Mouse (Mus musculus) heart, embryonic 14.5 days (tissue): ENCODE results near the gene Krtap31-2. TPM values are rescaled to one million over a fixed set of nuclear protein-coding genes. Genes with fewer than 3 reads are reported as not detected.

Source experiments
- ATAC-seq: fragments of 200-750 bp; cut with Nextera tagmentation; 2 replicates; pipeline ENCODE4 v1.8.0; 2017; ENCODE audit warnings: low read depth, moderate TSS enrichment; ENCODE audit not compliant: insufficient number of reproducible peaks, insufficient read depth, low FRiP score
- H3K27ac ChIP-seq, 2 experiments: fragments of 200-500 bp in 1 of 2; fragments of 300-500 bp in 1 of 2; sonication (generic) in 1 of 2; replicated peaks in 1 of 2; 2 replicates each; pipeline ENCODE4 v1.5.1; 2012 to 2014; ENCODE audit warnings: low read depth in 2 of 2, low read length in 2 of 2, control low read depth in 1 of 2, mild to moderate bottlenecking in 1 of 2, mixed read lengths in 1 of 2; ENCODE audit not compliant: control insufficient read depth in 1 of 2, insufficient read depth in 1 of 2
- H3K27me3 ChIP-seq: fragments of 300-500 bp; sonication (generic); 2 replicates; pipeline ENCODE4 v1.6.1; 2014; ENCODE audit warnings: mild to moderate bottlenecking, low read length, control low read depth; ENCODE audit not compliant: control insufficient read depth, insufficient read depth
- H3K36me3 ChIP-seq: fragments of 300-500 bp; sonication (generic); 2 replicates; pipeline ENCODE4 v1.6.1; 2014; ENCODE audit warnings: mild to moderate bottlenecking, control low read depth, low read length, mixed read lengths; ENCODE audit not compliant: control insufficient read depth, insufficient read depth
- H3K4me1 ChIP-seq, 2 experiments: fragments of 200-500 bp in 1 of 2; fragments of 300-500 bp in 1 of 2; sonication (generic) in 1 of 2; 2 replicates each; pipeline ENCODE4 v1.6.1; 2012 to 2014; ENCODE audit warnings: low read length in 2 of 2, control low read depth in 1 of 2, mixed read lengths in 1 of 2; ENCODE audit not compliant: control insufficient read depth in 2 of 2, insufficient read depth in 2 of 2
- H3K4me2 ChIP-seq: fragments of 300-500 bp; sonication (generic); 2 replicates; pipeline ENCODE4 v1.6.1; 2014; ENCODE audit warnings: mild to moderate bottlenecking, low read length
- H3K4me3 ChIP-seq, 2 experiments: fragments of 200-500 bp in 1 of 2; fragments of 300-500 bp in 1 of 2; sonication (generic) in 1 of 2; 2 replicates each; pipeline ENCODE4 v1.5.1; 2012 to 2014; ENCODE audit warnings: low read length in 2 of 2, mild to moderate bottlenecking in 2 of 2, control low read depth in 1 of 2, low read depth in 1 of 2, moderate library complexity in 1 of 2; ENCODE audit not compliant: control insufficient read depth in 1 of 2, insufficient read depth in 1 of 2
- H3K9ac ChIP-seq: fragments of 300-500 bp; sonication (generic); 2 replicates; pipeline ENCODE4 v1.6.1; 2014; ENCODE audit warnings: mild to moderate bottlenecking, low read length
- H3K9me3 ChIP-seq: fragments of 300-500 bp; sonication (generic); 2 replicates; pipeline ENCODE4 v1.6.1; 2016; ENCODE audit warnings: low read length, control low read depth; ENCODE audit not compliant: control insufficient read depth
- WGBS: fragments of 180-500 bp; shearing (Covaris S2); extraction: QIAGEN DNeasy Blood & Tissue Kit; methylation state at CpG from one replicate; pipeline ENCODE4 v1.1.7; 2014; 5-methylcytosine and 5-hydroxymethylcytosine counted together
- polyA plus RNA-seq: library from polyadenylated mRNA; unstranded; fragments of >200 nt; fragmentation: Nextera tagmentation; extraction: Ambion mirVana; gene quantifications from 2 replicates; pipeline ENCODE4 v1.2.1, GENCODE M21; 2014

The Krtap31-2 gene
- polyA plus RNA-seq, 1 experiment from 2014 or later, result not detected

DNA sequence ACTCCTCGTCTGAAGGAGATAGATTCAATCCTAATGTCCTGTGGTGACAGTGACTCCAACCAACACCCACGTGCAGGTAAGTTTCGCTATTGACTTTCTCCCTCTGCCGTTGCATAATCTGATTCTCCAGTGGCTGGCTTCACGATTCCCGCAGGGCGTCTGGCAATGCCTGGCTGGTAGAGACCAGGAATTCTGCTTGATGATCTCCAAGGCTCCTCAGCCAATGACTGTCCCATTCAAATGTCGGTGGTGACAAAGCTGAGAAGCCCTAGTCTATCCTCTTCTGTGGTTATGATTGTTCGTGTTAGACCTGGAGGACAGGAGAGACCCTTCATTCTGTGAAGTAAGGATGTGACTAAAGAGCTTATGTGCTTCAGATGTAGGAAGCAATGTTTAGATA lies 46.6 kb downstream of the Krtap31-2 start:
- no peaks in the 10 kb centered on the region for H3K36me3 ChIP-seq
- ATAC-seq, result no peak
- no peaks in the 10 kb centered on the region for H3K4me1 ChIP-seq
- H3K9me3 ChIP-seq, result no peaks in the 10 kb centered on the region
- no peak overlapping the region for H3K27ac ChIP-seq
- H3K9ac ChIP-seq, result no peak overlapping the region
- H3K4me3 ChIP-seq, result no peak overlapping the region
- peaks cover 7% of the 10 kb centered on the region; the same call in 1 of the 2 replicates for H3K27me3 ChIP-seq
- H3K4me2 ChIP-seq, result no peak overlapping the region
- 85% methylated on average over 9 of the region's 9 CpGs for WGBS

DNA sequence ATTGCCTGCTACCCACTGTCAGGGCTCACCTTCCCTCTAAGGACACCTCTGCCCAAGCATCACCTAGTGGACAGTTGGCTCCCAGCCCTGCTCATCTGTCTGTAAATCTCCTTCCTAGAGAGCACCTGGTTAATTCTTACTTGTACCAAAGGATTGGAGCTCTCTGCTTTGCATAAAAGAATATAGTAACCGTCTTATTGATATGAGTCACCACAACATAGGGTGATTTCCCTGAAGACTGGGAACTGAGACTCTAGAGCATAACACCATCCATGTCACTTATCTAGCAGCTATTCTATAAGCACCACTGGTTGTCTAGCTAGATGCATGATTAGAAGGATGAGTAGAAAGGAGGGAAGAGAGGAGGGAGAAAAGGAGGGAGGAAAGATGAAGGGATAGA lies 47.4 kb downstream of the Krtap31-2 start:
- ATAC-seq, result no peak
- 85% methylated on average over 1 of the region's 1 CpGs for WGBS

DNA sequence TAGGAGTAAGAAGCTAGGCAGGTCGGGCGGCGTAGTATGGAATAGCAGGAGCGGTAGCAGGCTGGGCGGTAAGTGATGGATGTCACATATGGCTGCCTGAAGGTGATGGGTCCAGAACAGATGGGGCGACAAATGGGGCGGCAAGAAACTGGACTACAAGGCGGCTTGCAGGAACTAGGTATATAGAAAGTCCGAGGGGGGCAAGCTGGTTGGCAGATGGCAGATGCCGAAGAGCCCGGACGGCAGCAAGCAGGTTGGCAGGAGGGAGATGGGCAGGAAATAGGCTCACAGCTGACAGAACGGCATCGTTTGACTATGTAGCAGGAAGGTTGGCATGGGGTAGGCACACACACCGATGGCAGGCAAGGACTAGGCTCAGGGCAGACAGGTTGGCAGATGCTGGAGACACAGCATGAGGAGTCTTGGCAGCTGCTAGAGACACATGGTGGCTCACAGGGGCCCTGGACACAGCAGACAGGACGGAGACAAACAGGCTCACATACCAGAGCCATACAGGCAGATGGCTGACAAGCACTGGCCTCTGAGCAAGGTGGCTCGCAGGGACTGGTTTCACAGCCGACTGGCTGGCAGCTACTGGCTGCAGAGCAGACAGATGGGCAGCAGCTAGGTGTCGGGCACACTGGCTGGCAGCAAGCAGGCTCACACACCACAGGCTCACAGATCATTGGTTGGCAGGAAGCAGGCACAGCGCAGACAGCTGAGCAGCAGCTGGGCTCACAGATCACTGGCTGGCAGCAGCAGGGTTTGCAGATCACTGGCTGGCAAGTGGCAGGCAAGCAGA lies 49.4 kb downstream of the Krtap31-2 start:
- Histone ChIP-seq H3K36me3 (no peaks in the 10 kb centered on the region), H3K4me1 (no peaks in the 10 kb centered on the region), H3K9me3 (no peaks in the 10 kb centered on the region), H3K9ac (no peak overlapping the region), H3K4me2 (no peak overlapping the region), H3K27ac (no peak overlapping the region), H3K4me3 (no peak overlapping the region), H3K27me3 (peaks cover 7% of the 10 kb centered on the region; the same call in 1 of the 2 replicates)
- WGBS, result 77% methylated on average over 20 of the region's 20 CpGs
- ATAC-seq, result no peak

More for the DNA sequence above, 47.4 kb downstream of the Krtap31-2 start:
- H3K4me1 ChIP-seq, result no peaks in the 10 kb centered on the region
- no peak overlapping the region for H3K27ac ChIP-seq
- H3K4me2 ChIP-seq, result no peak overlapping the region
- H3K9me3 ChIP-seq, result no peaks in the 10 kb centered on the region
- no peak overlapping the region for H3K4me3 ChIP-seq
- peaks cover 7% of the 10 kb centered on the region; the same call in 1 of the 2 replicates for H3K27me3 ChIP-seq
- H3K9ac ChIP-seq, result no peak overlapping the region
- no peaks in the 10 kb centered on the region for H3K36me3 ChIP-seq

DNA sequence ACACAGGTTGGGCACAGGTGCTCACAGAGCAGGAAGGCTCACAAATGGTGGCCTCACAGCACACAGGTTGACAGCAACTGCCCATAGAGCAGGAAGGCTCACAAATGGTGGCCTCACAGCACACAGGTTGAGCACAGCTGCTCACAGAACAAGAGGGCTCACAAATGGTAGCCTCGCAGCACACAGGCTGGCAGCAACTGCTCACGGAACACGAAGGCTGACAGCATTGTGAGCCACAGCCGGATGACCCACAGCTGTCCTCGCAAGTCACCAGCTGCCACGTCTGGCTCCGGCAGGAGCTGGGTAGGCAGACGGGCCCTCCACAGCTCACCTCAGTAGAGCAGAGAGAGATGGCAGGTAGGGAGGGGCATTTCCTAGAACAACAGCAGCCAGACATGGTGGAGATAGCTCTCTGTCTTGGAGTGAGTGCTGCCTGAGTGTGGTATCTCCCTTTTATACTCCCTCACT lies 50.1 kb downstream of the Krtap31-2 start, which contains the start of gene Krtap16-1:
Krtap16-1 (minus strand) TSS at position 418 of the 468 bp plus-strand sequence.
- no peaks in the 10 kb centered on the region for H3K4me1 ChIP-seq
- no peak within 1 kb of the TSS for H3K4me3 ChIP-seq
- no peaks in the 10 kb centered on the region for H3K9me3 ChIP-seq
- H3K27ac ChIP-seq, result no peak within 1 kb of the TSS
- H3K9ac ChIP-seq, result no peak within 1 kb of the TSS
- no peak for ATAC-seq
- H3K36me3 ChIP-seq, result no peaks in the 10 kb centered on the region
- no peak within 1 kb of the TSS for H3K4me2 ChIP-seq
- WGBS, result 76% methylated on average over 8 of the region's 8 CpGs
- H3K27me3 ChIP-seq, result peaks cover 7% of the 10 kb centered on the region; the same call in 1 of the 2 replicates

Other genes starting within 250 kb of the Krtap31-2 start
- gene Gm14190, start 245.6 kb upstream of the Krtap31-2 start, polyA plus RNA-seq, result not detected in 2 replicates
- not detected in 2 replicates for gene Gm14180, start 202.0 kb upstream of the Krtap31-2 start, polyA plus RNA-seq
- not detected in 2 replicates for gene Gm11595, start 163.4 kb upstream of the Krtap31-2 start, polyA plus RNA-seq
- not detected in 2 replicates for gene Krtap4-8, start 155.6 kb upstream of the Krtap31-2 start, polyA plus RNA-seq
- not detected in 2 replicates for gene Krtap4-9, start 151.1 kb upstream of the Krtap31-2 start, polyA plus RNA-seq
- gene Gm11596, start 142.8 kb upstream of the Krtap31-2 start, polyA plus RNA-seq, result not detected in 2 replicates
- gene Gm11569, start 137.4 kb upstream of the Krtap31-2 start, polyA plus RNA-seq, result not detected in 2 replicates
- not detected in 2 replicates for gene Gm11554, start 131.8 kb upstream of the Krtap31-2 start, polyA plus RNA-seq
- not detected in 2 replicates for gene Krtap4-13, start 126.4 kb upstream of the Krtap31-2 start, polyA plus RNA-seq
- not detected in 2 replicates for gene Gm11564, start 120.6 kb upstream of the Krtap31-2 start, polyA plus RNA-seq
- gene 2300003K06Rik, start 98.2 kb upstream of the Krtap31-2 start, polyA plus RNA-seq, result not detected in 2 replicates
- gene Krtap4-16, start 84.7 kb upstream of the Krtap31-2 start, polyA plus RNA-seq, result not detected in 2 replicates
- gene Gm11568, start 78.4 kb upstream of the Krtap31-2 start, polyA plus RNA-seq, result not detected in 2 replicates
- gene Gm11559, start 71.8 kb upstream of the Krtap31-2 start, polyA plus RNA-seq, result not detected in 2 replicates
- not detected in 2 replicates for gene Krtap9-1, start 62.9 kb upstream of the Krtap31-2 start, polyA plus RNA-seq
- not detected in 2 replicates for gene Gm11567, start 57.1 kb upstream of the Krtap31-2 start, polyA plus RNA-seq
- gene Krtap31-1, start 28.4 kb upstream of the Krtap31-2 start, polyA plus RNA-seq, result not detected in 2 replicates
- gene Gm11565, start 21.5 kb upstream of the Krtap31-2 start, polyA plus RNA-seq, result not detected in 2 replicates
- gene Krtap9-5, start 12.2 kb downstream of the Krtap31-2 start, polyA plus RNA-seq, result not detected in 2 replicates
- not detected in 2 replicates for gene Krtap29-1, start 42.8 kb downstream of the Krtap31-2 start, polyA plus RNA-seq
- gene Krtap16-1, start 50.3 kb downstream of the Krtap31-2 start, polyA plus RNA-seq, result not detected in 2 replicates
- not detected in 2 replicates for gene Krtap17-1, start 57.7 kb downstream of the Krtap31-2 start, polyA plus RNA-seq
- gene Krt33a, start 79.9 kb downstream of the Krtap31-2 start, polyA plus RNA-seq, result not detected in 2 replicates
- gene Krt33b, start 93.6 kb downstream of the Krtap31-2 start, polyA plus RNA-seq, result not detected in 2 replicates
- not detected in 2 replicates for gene Krt34, start 105.3 kb downstream of the Krtap31-2 start, polyA plus RNA-seq
- not detected in 2 replicates for gene Krt31, start 114.3 kb downstream of the Krtap31-2 start, polyA plus RNA-seq
- gene Krt32, start 151.9 kb downstream of the Krtap31-2 start, polyA plus RNA-seq, result not detected in 2 replicates
- not detected in 2 replicates for gene Krt35, start 159.9 kb downstream of the Krtap31-2 start, polyA plus RNA-seq
- gene Krt36, start 169.3 kb downstream of the Krtap31-2 start, polyA plus RNA-seq, result not detected in 2 replicates
- not detected in 2 replicates for gene Krt13, start 185.3 kb downstream of the Krtap31-2 start, polyA plus RNA-seq
- 0.50 TPM in 1 of 2 replicates, not detected in the other for gene Krt15, start 199.6 kb downstream of the Krtap31-2 start, polyA plus RNA-seq
- gene Krt19, start 212.4 kb downstream of the Krtap31-2 start, polyA plus RNA-seq, result 30.7 and 35.0 TPM in 2 replicates